8 mouse cellular contexts compared by ENCODE assay signal in the genomic region with DNA sequence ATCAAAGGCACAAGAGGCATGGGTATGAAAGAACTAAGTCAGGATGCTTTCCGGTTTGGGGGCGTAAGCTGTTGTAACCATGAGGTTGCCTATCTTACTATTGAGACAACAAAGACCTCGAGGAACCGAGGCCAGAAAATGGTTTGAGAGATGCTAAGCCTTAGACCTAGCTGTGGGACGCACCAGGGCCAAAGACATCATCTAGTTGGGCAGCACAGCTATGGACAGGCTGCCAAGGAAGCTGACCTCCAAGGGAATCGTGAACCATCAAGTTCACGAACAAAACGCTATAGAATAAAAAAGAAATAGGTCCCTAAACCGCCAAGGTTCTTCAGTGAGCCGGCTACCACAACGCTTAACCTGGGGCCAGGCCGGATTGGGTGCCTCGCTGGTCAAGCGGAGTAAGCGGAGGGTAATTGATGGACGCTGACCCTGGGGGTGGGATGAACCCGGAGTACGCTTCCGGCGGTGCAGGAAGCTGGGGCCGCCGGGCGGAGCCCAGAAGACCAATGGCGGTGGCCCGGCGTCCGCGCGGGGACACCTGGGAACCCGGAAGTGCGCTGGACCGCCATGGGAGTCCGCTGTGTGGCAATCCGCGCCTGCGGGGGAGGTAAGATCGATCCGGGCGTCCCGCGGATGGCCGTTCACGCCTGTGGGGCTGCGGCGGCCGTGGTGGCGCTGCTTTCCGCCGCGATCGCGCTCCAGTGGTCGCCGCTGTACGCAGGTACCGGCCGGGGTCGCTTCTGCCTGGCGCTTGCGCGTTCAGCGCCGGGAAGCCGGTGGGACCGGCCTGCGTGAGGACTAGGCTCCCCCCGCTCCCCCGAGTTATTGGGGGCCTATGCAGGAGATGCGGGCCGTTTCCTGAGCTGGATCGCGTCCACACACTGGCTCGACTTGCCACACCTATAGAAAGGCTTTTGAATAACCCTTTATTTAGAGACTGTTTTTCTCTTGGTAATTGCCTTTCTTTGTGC. TPM values are rescaled to one million over a fixed set of nuclear protein-coding genes. Genes with fewer than 3 reads are reported as not detected.
DNase-seq lines count a peak whose midpoint lies in the region; ATAC-seq lines count a peak whose summit lies in the region.

A gene (plus strand): TSS at position 490 of the 974 bp plus-strand sequence.

- peak within 1 kb of the TSS; percentile 62 for H3K4me2 ChIP-seq in hindbrain, embryonic 12.5 days (replicated peaks)

- ATAC-seq in hindbrain, embryonic 12.5 days (ENCODE audit: low FRiP score): peak; percentile 96

- peaks cover 16% of the 10 kb centered on the region for H3K4me1 ChIP-seq in hindbrain, embryonic 12.5 days

- H3K9me3 ChIP-seq in hindbrain, embryonic 12.5 days (replicated peaks): no peaks in the 10 kb centered on the region

- peak; percentile 97 for DNase-seq in NIH3T3 (ENCODE audit: low read depth)
- peak; percentile 90 for DNase-seq in cerebellum, adult 9-11 months
- DNase-seq in frontal cortex, postnatal 10 days (ENCODE audit: low spot score in 2 of 2): peak; percentile 84 to 88
- DNase-seq in layer of hippocampus, postnatal 36 days: peak; percentile 88 to 89
- DNase-seq in lung, postnatal 36 days: peak; percentile 94
- peak; percentile 96 for DNase-seq in retina, postnatal 1 day
- DNase-seq in urinary bladder, adult 18-20 months (ENCODE audit: low spot score in 2 of 2): peak; percentile 80 to 86

- WGBS in hindbrain, embryonic 12.5 days: 4% methylated on average over 69 of the region's 73 CpGs

- H3K4me3 ChIP-seq in hindbrain, embryonic 12.5 days: peak within 1 kb of the TSS; percentile 96

- H3K27ac ChIP-seq in hindbrain, embryonic 12.5 days: peak within 1 kb of the TSS; percentile 92

- H3K9ac ChIP-seq in hindbrain, embryonic 12.5 days: peak within 1 kb of the TSS; percentile 92

- H3K27me3 ChIP-seq in hindbrain, embryonic 12.5 days: peaks cover 4% of the 10 kb centered on the region; the same call in 1 of the 2 replicates

- no peaks in the 10 kb centered on the region for H3K36me3 ChIP-seq in hindbrain, embryonic 12.5 days

RNA-seq across cellular contexts. Expression of the gene that starts here (rescaled TPM):
- polyA plus RNA-seq in hindbrain, embryonic 12.5 days (2016; fragmentation: Nextera tagmentation; extraction: Ambion mirVana): 109 and 121 TPM in 2 replicates
- 10 to 100 TPM; 59.3 to 60.0 TPM for total RNA-seq in layer of hippocampus, postnatal 36 days (2021)

Comparison
In these comparisons a context has a peak if more than half of its experiments do, and no peak if none do; other contexts are left out.
1. Peak in every context shown above with its lines: DNase-seq, ATAC-seq, H3K4me3 ChIP-seq and H3K27ac ChIP-seq.